In genomic region chr8:117335423-117335822, GRCm38 (mm10) we compare ENCODE assay signal across 10 mouse cellular contexts.
A peak's percentile ranks its signal among the peaks of the same experiment; 100 is the strongest.
DNase-seq lines count a peak whose midpoint lies in the region; ATAC-seq and TF ChIP-seq lines count a peak whose summit lies in the region.
"Had no signal": no experiment of that assay in that cellular context is flagged by ENCODE, and none has a peak within 500 bp of the region (broad histone marks: within the 10 kb centered on the region; RNA-seq: fewer than 3 reads in every experiment).

No protein-coding gene starts in this region.

- intact Hi-C loops in heart, postnatal 10 days (cut with DNase I): no loop called here

- 53% methylated on average over 8 of the region's 8 CpGs for WGBS in heart, embryonic 11.5 days (ENCODE audit: insufficient replicate concordance)
- 51% methylated on average over 8 of the region's 8 CpGs for WGBS in hindbrain, embryonic 13.5 days
- WGBS in liver, embryonic 12.5 days (ENCODE audit: insufficient replicate concordance): 62% methylated on average over 8 of the region's 8 CpGs

- no peak overlapping the region for H3K27ac ChIP-seq in heart, embryonic 11.5 days (ENCODE audit: low read depth, low read length)
- H3K27ac ChIP-seq in ES-E14 (ENCODE audit: insufficient read depth, low read depth, low read length, poor library complexity, severe bottlenecking): peak overlapping the region; percentile 18
- H3K27ac ChIP-seq in hindbrain, embryonic 13.5 days: peak overlapping the region; percentile 61
- peak overlapping the region; percentile 85 for H3K27ac ChIP-seq in liver, embryonic 12.5 days

- in situ Hi-C loops in ES-E14 (cut with MboI; ENCODE audit: low sequenced_read_pairs in 2 of 2, unreplicated experiment in 2 of 2): no loop called here

- H3K4me1 ChIP-seq in heart, embryonic 11.5 days (ENCODE audit: control insufficient read depth, insufficient read depth, low read length): peaks cover 42% of the 10 kb centered on the region
- peaks cover 10 to 51% of the 10 kb centered on the region in 2 experiments for H3K4me1 ChIP-seq in ES-E14 (ENCODE audit: control insufficient read depth in 2 of 2, insufficient read depth in 2 of 2, low read length in 2 of 2, poor library complexity in 1 of 2)
- peaks cover 74% of the 10 kb centered on the region for H3K4me1 ChIP-seq in hindbrain, embryonic 13.5 days (replicated peaks)
- H3K4me1 ChIP-seq in liver, embryonic 12.5 days: peaks cover 93% of the 10 kb centered on the region

- DNase-seq in heart, postnatal 10 days: no peak
- DNase-seq in ES-E14 (ENCODE audit: low read depth, low spot score): no peak
- DNase-seq in left cerebral cortex, adult 18-20 months (ENCODE audit: low spot score in 2 of 2): no peak
- DNase-seq in thymus, adult 18-20 months: no peak
- DNase-seq in spleen, adult 12 weeks (ENCODE audit: low spot score): no peak
- DNase-seq: cerebellum, adult 2 months had no signal

- no peak for ATAC-seq in heart, embryonic 11.5 days (replicated peaks; ENCODE audit: insufficient number of reproducible peaks, low FRiP score, low TSS enrichment)
- no peak for ATAC-seq in hindbrain, embryonic 13.5 days (ENCODE audit: low FRiP score)
- peak; percentile 45 for ATAC-seq in liver, embryonic 12.5 days

- no peaks in the 10 kb centered on the region for H3K36me3 ChIP-seq in heart, embryonic 11.5 days (ENCODE audit: control insufficient read depth, insufficient read depth, low read length)
- H3K36me3 ChIP-seq in ES-E14 (ENCODE audit: control insufficient read depth, insufficient read depth, low read length, poor library complexity, severe bottlenecking): no peaks in the 10 kb centered on the region; the same call in 1 of the 2 replicates
- H3K36me3 ChIP-seq in hindbrain, embryonic 13.5 days: no peaks in the 10 kb centered on the region
- H3K36me3 ChIP-seq in liver, embryonic 12.5 days: no peaks in the 10 kb centered on the region

- no peaks in the 10 kb centered on the region for H3K9me3 ChIP-seq in heart, embryonic 11.5 days (replicated peaks; ENCODE audit: control insufficient read depth, low read length)
- H3K9me3 ChIP-seq in ES-E14 (ENCODE audit: control insufficient read depth, insufficient read depth, low read depth, low read length): no peaks in the 10 kb centered on the region
- no peaks in the 10 kb centered on the region for H3K9me3 ChIP-seq in hindbrain, embryonic 13.5 days
- no peaks in the 10 kb centered on the region for H3K9me3 ChIP-seq in liver, embryonic 12.5 days (replicated peaks)
- H3K9me3 ChIP-seq: G1E had no signal

- H3K9ac ChIP-seq in heart, embryonic 11.5 days (ENCODE audit: low read depth, low read length): 0 out of 2 replicates have a peak overlapping the region, but pooled peaks have one; percentile 16
- 0 out of 2 replicates have a peak overlapping the region, but pooled peaks have one; percentile 14 for H3K9ac ChIP-seq in ES-E14 (ENCODE audit: insufficient read depth, low read depth, low read length, poor library complexity, severe bottlenecking)
- peak overlapping the region; percentile 3; the same call in 1 of the 2 replicates for H3K9ac ChIP-seq in hindbrain, embryonic 13.5 days
- peak overlapping the region; percentile 49; the same call in 1 of the 2 replicates for H3K9ac ChIP-seq in liver, embryonic 12.5 days

- no peak overlapping the region for H3K4me3 ChIP-seq in heart, embryonic 11.5 days (ENCODE audit: low read depth, low read length)
- no peak overlapping the region for H3K4me3 ChIP-seq in ES-E14 (ENCODE audit: insufficient read depth in 1 of 2, low read depth in 1 of 2, low read length in 2 of 2, poor library complexity in 1 of 2, severe bottlenecking in 1 of 2)
- no peak overlapping the region for H3K4me3 ChIP-seq in hindbrain, embryonic 13.5 days
- peak overlapping the region; percentile 22 for H3K4me3 ChIP-seq in liver, embryonic 12.5 days

- H3K4me2 ChIP-seq in heart, embryonic 11.5 days: no peak overlapping the region
- H3K4me2 ChIP-seq in hindbrain, embryonic 13.5 days: no peak overlapping the region
- H3K4me2 ChIP-seq in liver, embryonic 12.5 days: peak overlapping the region; percentile 59

- no peaks in the 10 kb centered on the region for H3K27me3 ChIP-seq in heart, embryonic 11.5 days (ENCODE audit: control insufficient read depth, insufficient read depth, low read length)
- no peaks in the 10 kb centered on the region for H3K27me3 ChIP-seq in hindbrain, embryonic 13.5 days
- no peaks in the 10 kb centered on the region for H3K27me3 ChIP-seq in liver, embryonic 12.5 days (replicated peaks)

TF ChIP-seq in ES-E14, 5 proteins besides CTCF, POLR2A, EP300 and RAD21:
- TF ChIP-seq CHD2 (IDR thresholded peaks at IDR 0.05; ENCODE audit: low read depth, low read length) (no peak), ZNF384 (IDR thresholded peaks at IDR 0.05; ENCODE audit: low read depth, low read length) (no peak), MAFK (IDR thresholded peaks at IDR 0.05; ENCODE audit: insufficient read depth, low read depth, low read length) (no peak), HCFC1 (IDR thresholded peaks at IDR 0.05; ENCODE audit: borderline replicate concordance, insufficient read depth, low read length) (no peak), ZC3H11A (IDR thresholded peaks at IDR 0.05; ENCODE audit: borderline replicate concordance, low read depth, low read length) (no peak)
TF ChIP-seq in ES-E14: peak in this region for 0.
